Mouse (Mus musculus) embryonic fibroblast, embryonic 13.5 days (primary cell): ENCODE measurements around the gene Pola1.

Source experiments
- CTCF ChIP-seq: IDR thresholded peaks from 2 replicates; pipeline ENCODE4 v1.5.1; 2011; ENCODE audit warnings: mild to moderate bottlenecking, control low read depth, low read length, moderate library complexity, borderline replicate concordance; ENCODE audit not compliant: insufficient read depth
- POLR2A ChIP-seq: IDR thresholded peaks from 2 replicates; pipeline ENCODE4 v1.6.1; 2011; ENCODE audit warnings: low read depth, mild to moderate bottlenecking, control low read depth, low read length, moderate library complexity

DNA sequence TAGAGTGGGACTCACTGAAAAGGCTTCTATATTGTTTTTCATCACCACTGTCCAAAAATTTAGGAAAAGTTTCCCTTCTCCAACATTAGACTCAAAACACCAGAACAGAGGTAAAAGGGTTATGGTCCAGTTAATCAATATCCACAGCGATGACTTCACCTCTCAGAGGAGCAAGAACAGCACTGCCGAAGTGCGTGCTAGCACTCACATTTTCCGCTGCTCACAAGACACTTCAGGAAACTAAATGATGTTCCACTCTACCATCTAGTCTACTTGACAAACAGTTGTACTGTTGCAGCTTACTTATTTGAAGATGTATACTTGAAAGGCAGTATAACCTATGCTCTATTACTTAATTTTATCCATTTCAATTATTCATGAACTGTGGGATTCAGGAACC, 37.7 kb downstream of the Pola1 start:
- TF ChIP-seq CTCF (no peak), POLR2A (no peak)
